Mouse (Mus musculus): ENCODE measurements around the gene Stard3nl.

DNA sequence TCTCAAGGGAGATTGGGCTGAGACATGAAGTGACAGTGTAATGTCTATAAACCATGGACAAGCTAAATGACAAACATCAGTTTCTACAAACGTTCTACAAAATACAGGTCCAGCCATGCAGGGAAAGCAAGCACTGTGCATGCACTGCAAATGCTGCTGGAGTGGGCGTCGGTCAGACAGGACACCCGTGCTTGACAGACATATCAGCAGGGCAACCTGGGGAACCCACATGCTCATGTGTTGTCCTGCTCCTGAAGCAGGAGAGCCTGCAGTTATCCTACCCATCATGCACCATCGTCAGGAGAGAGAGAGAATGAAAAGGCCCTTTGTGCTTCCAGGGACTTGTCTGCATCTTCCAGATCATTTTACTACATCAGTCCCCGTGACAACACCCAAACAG, 16.3 kb downstream of the Stard3nl start:
- TF ChIP-seq CTCF (IDR thresholded peaks at IDR 0.05; ENCODE audit: low read depth) (no peak), EP300 (IDR thresholded peaks at IDR 0.05; ENCODE audit: low read depth) (no peak)

Measured in liver, embryonic 14.5 days (tissue).